Mouse (Mus musculus) spleen, adult 2 months (tissue): ENCODE data around the gene Snx29. TPM values are rescaled to one million over a fixed set of nuclear protein-coding genes. Genes with fewer than 3 reads are reported as not detected.

Source experiments
- DNase-seq, 2 experiments: peaks; one replicate each; pipeline versions ENCODE4 v3.0.0 to v3.0.0-alpha.2; 2012 to 2021; ENCODE audit warnings: low spot score in 2 of 2, low read depth in 1 of 2
- H3K27ac ChIP-seq: fragments of 200-500 bp; 2 replicates; pipeline ENCODE4 v1.5.1; 2012; ENCODE audit warnings: low read length, inconsistent platforms; ENCODE audit not compliant: insufficient read depth
- H3K27me3 ChIP-seq: fragments of 200-500 bp; 2 replicates; pipeline ENCODE4 v1.6.1; 2012; ENCODE audit warnings: mild to moderate bottlenecking, moderate library complexity, low read length, inconsistent platforms; ENCODE audit not compliant: control insufficient read depth, insufficient read depth
- H3K36me3 ChIP-seq: fragments of 200-500 bp; 2 replicates; pipeline ENCODE4 v1.6.1; 2012; ENCODE audit warnings: mild to moderate bottlenecking, low read length, inconsistent platforms; ENCODE audit not compliant: control insufficient read depth, insufficient read depth
- H3K4me1 ChIP-seq: fragments of 200-500 bp; 2 replicates; pipeline ENCODE4 v1.6.1; 2011; ENCODE audit warnings: inconsistent platforms; ENCODE audit not compliant: control insufficient read depth, insufficient read depth, insufficient read length
- H3K4me3 ChIP-seq: fragments of 200-500 bp; 2 replicates; pipeline ENCODE4 v1.5.1; 2011; ENCODE audit warnings: mild to moderate bottlenecking, inconsistent platforms; ENCODE audit not compliant: insufficient read depth, insufficient read length; ENCODE audit errors: extremely low read depth
- CTCF ChIP-seq: fragments of 200-500 bp; IDR thresholded peaks from 2 replicates; pipeline ENCODE4 v1.5.1; 2011; ENCODE audit warnings: mild to moderate bottlenecking, inconsistent platforms; ENCODE audit not compliant: insufficient read depth, insufficient read length, insufficient replicate concordance; ENCODE audit errors: extremely low read depth
- POLR2A ChIP-seq: fragments of 200-500 bp; IDR thresholded peaks from 2 replicates; pipeline ENCODE4 v1.6.1; 2011; ENCODE audit warnings: low read depth, low read length, inconsistent platforms
- WGBS: fragments of 180-500 bp; shearing (Covaris S2); methylation state at CpG from one replicate; pipeline ENCODE4 v1.1.7; 2018; 5-methylcytosine and 5-hydroxymethylcytosine counted together
- polyA plus RNA-seq: library from polyadenylated mRNA; depleted of rRNA; stranded (reverse); fragments of >200 nt; gene quantifications from 2 replicates; pipeline ENCODE4 v1.2.3, GENCODE M21; 2012

The Snx29 gene
- polyA plus RNA-seq, 1 experiment: 13.6 TPM

DNA sequence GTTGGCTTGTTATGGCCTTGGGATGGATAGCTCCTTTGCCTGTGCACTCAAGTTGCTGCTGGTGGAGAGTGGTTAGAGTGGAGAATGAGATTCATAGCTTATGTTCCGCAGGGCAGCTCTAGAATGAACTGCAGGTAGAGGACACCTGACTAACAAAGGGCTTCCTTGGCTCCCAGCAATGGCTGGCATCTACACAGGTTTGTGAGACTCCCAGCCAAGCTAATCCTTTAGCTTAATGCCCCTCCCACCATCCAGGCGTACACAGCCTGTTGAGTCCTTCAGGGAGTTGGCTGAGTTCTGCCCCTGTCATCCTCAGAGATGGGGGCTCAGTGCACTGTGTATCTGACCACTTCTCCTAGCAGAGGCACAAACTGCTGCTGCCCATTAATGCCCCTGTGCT lies 148.5 kb downstream of the Snx29 start:
- Histone ChIP-seq H3K36me3 (no peaks in the 10 kb centered on the region; the same call in 1 of the 2 replicates), H3K27me3 (no peaks in the 10 kb centered on the region), H3K4me1 (peaks cover 2% of the 10 kb centered on the region; the same call in 1 of the 2 replicates), H3K27ac (no peak overlapping the region), H3K4me3 (no peak overlapping the region)
- 90% methylated on average over 2 of the region's 2 CpGs for WGBS
- TF ChIP-seq CTCF: no peak
- TF ChIP-seq POLR2A: no peak
- DNase-seq: no peak

- DNase-seq: no peak
- H3K4me1 ChIP-seq: peaks cover 2% of the 10 kb centered on the region; the same call in 1 of the 2 replicates
- no peak overlapping the region for H3K4me3 ChIP-seq
- no peak overlapping the region for H3K27ac ChIP-seq
- no peak for TF ChIP-seq POLR2A
- TF ChIP-seq CTCF: no peak
- no peaks in the 10 kb centered on the region; the same call in 1 of the 2 replicates for H3K36me3 ChIP-seq
- no peaks in the 10 kb centered on the region for H3K27me3 ChIP-seq
- WGBS: 63% methylated on average over 4 of the region's 4 CpGs
Measured at GRCm38 (mm10) chr16:11472852-11473251, 150.1 kb downstream of the Snx29 start.

- no peaks in the 10 kb centered on the region; the same call in 1 of the 2 replicates for H3K36me3 ChIP-seq
- WGBS: 90% methylated on average over 3 of the region's 3 CpGs
- peaks cover 2% of the 10 kb centered on the region; the same call in 1 of the 2 replicates for H3K4me1 ChIP-seq
- H3K27ac ChIP-seq: no peak overlapping the region
- DNase-seq: no peak
- no peak overlapping the region for H3K4me3 ChIP-seq
- no peaks in the 10 kb centered on the region for H3K27me3 ChIP-seq
- TF ChIP-seq CTCF (no peak), POLR2A (no peak)
Measured at GRCm38 (mm10) chr16:11473474-11473873, 150.8 kb downstream of the Snx29 start.

GRCm38 (mm10) chr16:11473893-11474505 lies 151.3 kb downstream of the Snx29 start:
- TF ChIP-seq CTCF (no peak), POLR2A (no peak)
- H3K36me3 ChIP-seq: no peaks in the 10 kb centered on the region; the same call in 1 of the 2 replicates
- DNase-seq: no peak

GRCm38 (mm10) chr16:11475137-11475943 lies 152.6 kb downstream of the Snx29 start:
- peaks cover 2% of the 10 kb centered on the region; the same call in 1 of the 2 replicates for H3K4me1 ChIP-seq
- DNase-seq: no peak
- 68% methylated on average over 10 of the region's 10 CpGs for WGBS

More at GRCm38 (mm10) chr16:11473893-11474505, 151.3 kb downstream of the Snx29 start:
- peaks cover 2% of the 10 kb centered on the region; the same call in 1 of the 2 replicates for H3K4me1 ChIP-seq
- WGBS: 81% methylated on average over 6 of the region's 6 CpGs
- no peak overlapping the region for H3K27ac ChIP-seq
- no peak overlapping the region for H3K4me3 ChIP-seq
- H3K27me3 ChIP-seq: no peaks in the 10 kb centered on the region

GRCm38 (mm10) chr16:11476314-11476713 lies 153.6 kb downstream of the Snx29 start:
- no peak overlapping the region for H3K4me3 ChIP-seq
- no peak overlapping the region for H3K27ac ChIP-seq
- no peaks in the 10 kb centered on the region; the same call in 1 of the 2 replicates for H3K36me3 ChIP-seq
- H3K27me3 ChIP-seq: no peaks in the 10 kb centered on the region
- no peak for DNase-seq
- 100% methylated on average over 1 of the region's 1 CpGs for WGBS
- peaks cover 2% of the 10 kb centered on the region; the same call in 1 of the 2 replicates for H3K4me1 ChIP-seq
- TF ChIP-seq POLR2A (no peak), CTCF (no peak)

More at GRCm38 (mm10) chr16:11475137-11475943, 152.6 kb downstream of the Snx29 start:
- TF ChIP-seq POLR2A: no peak
- TF ChIP-seq CTCF: no peak
- Histone ChIP-seq H3K27ac (no peak overlapping the region), H3K36me3 (no peaks in the 10 kb centered on the region; the same call in 1 of the 2 replicates), H3K27me3 (no peaks in the 10 kb centered on the region), H3K4me3 (no peak overlapping the region)
